Comparison of ENCODE assay signal across 13 mouse cellular contexts in the genomic region with DNA sequence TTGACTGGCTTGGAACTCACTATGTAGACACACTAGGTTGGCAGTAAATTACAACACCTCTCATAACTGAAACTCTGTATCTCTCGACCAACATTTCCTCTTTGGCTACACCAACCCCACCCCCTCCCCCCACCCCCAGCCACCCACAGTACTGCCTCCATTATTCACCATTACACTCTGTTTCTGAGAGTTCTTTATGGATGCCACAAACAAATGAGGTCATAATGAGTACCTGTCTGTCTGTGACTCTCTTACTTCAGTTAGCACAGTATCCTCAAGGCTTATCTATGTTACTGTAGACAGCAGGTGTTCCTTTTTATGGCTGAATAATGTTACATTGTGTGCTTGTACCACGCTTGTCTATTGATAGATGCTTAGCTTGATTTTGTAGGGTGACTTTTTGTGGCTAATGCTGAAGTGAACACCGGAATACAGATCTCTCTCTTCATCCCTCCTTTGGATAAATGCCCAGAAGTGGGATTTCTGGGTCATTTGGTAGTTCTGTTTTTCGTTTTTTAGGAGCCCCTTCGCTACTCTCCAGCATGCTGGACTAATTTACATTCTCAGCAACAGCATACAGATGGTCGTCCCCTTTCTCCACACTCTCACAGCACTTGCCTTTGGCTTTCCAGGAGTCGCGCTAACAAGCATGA.
DNase-seq lines count a peak whose midpoint lies in the region; ATAC-seq and TF ChIP-seq lines count a peak whose summit lies in the region.
"Had no signal": no experiment of that assay in that cellular context is flagged by ENCODE, and none has a peak within 500 bp of the region (broad histone marks: within the 10 kb centered on the region; RNA-seq: fewer than 3 reads in every experiment).

No protein-coding gene starts in this region.

- no peak overlapping the region for H3K4me3 ChIP-seq in limb, embryonic 12.5 days (replicated peaks)
- H3K4me3 ChIP-seq in limb, embryonic 10.5 days, result no peak overlapping the region
- H3K4me3 ChIP-seq in midbrain, postnatal 0 days (ENCODE audit: low read depth, low read length), result no peak overlapping the region
- H3K4me3 ChIP-seq in intestine, embryonic 15.5 days (replicated peaks), result no peak overlapping the region
- H3K4me3 ChIP-seq: myocyte had no signal

- peaks cover 4% of the 10 kb centered on the region; the same call in 1 of the 2 replicates for H3K4me1 ChIP-seq in limb, embryonic 12.5 days (replicated peaks)
- peaks cover 6% of the 10 kb centered on the region for H3K4me1 ChIP-seq in limb, embryonic 10.5 days
- H3K4me1 ChIP-seq in midbrain, postnatal 0 days (ENCODE audit: insufficient read depth, low read length), result no peaks in the 10 kb centered on the region
- no peaks in the 10 kb centered on the region for H3K4me1 ChIP-seq in intestine, embryonic 15.5 days (replicated peaks)

- no peak overlapping the region for H3K27ac ChIP-seq in limb, embryonic 12.5 days
- H3K27ac ChIP-seq in limb, embryonic 10.5 days, result no peak overlapping the region
- H3K27ac ChIP-seq in midbrain, postnatal 0 days (ENCODE audit: low read depth, low read length), result peak overlapping the region; percentile 60
- H3K27ac ChIP-seq in intestine, embryonic 15.5 days, result no peak overlapping the region

- no peak for DNase-seq in limb, embryonic 10.5 days (ENCODE audit: low spot score)
- DNase-seq in midbrain, postnatal 0 days (ENCODE audit: low spot score), result peak; percentile 90
- DNase-seq in spleen, postnatal 36 days (ENCODE audit: low spot score in 2 of 2), result no peak
- DNase-seq: gastrocnemius, postnatal 25 days; heart, postnatal 10 days; kidney, postnatal 14 days; right cerebral cortex, postnatal 25 days had no signal

- 0 out of 2 replicates have a peak, but pooled peaks have one; percentile 39 for ATAC-seq in limb, embryonic 12.5 days (ENCODE audit: insufficient number of reproducible peaks, insufficient read depth, low FRiP score, low TSS enrichment, low read depth)
- ATAC-seq in common myeloid progenitor, adult 5-6 weeks (replicated peaks; ENCODE audit: low read depth, poor library complexity, severe bottlenecking), result peak; percentile 96
- peak; percentile 85 to 87 for ATAC-seq in hematopoietic stem cell, adult 5-6 weeks (replicated peaks in 1 of 2; ENCODE audit: insufficient read depth in 1 of 2, low FRiP score in 2 of 2, low TSS enrichment in 1 of 2, low read depth in 1 of 2, poor library complexity in 2 of 2, severe bottlenecking in 2 of 2)
- peak; percentile 80 for ATAC-seq in midbrain, postnatal 0 days (ENCODE audit: low FRiP score)
- ATAC-seq in intestine, embryonic 15.5 days, result no peak
- ATAC-seq: lung, postnatal 0 days had no signal

- H3K4me2 ChIP-seq in limb, embryonic 12.5 days, result no peak overlapping the region
- H3K4me2 ChIP-seq in midbrain, postnatal 0 days (ENCODE audit: low read depth, low read length, poor library complexity, severe bottlenecking), result no peak overlapping the region
- no peak overlapping the region for H3K4me2 ChIP-seq in intestine, embryonic 15.5 days (replicated peaks)

- H3K9ac ChIP-seq in limb, embryonic 12.5 days (replicated peaks), result no peak overlapping the region
- no peak overlapping the region for H3K9ac ChIP-seq in midbrain, postnatal 0 days (replicated peaks; ENCODE audit: low read length, poor library complexity, severe bottlenecking)
- H3K9ac ChIP-seq in intestine, embryonic 15.5 days, result no peak overlapping the region

- no peak for TF ChIP-seq CTCF in midbrain, postnatal 0 days (IDR thresholded peaks at IDR 0.05)

- WGBS in limb, embryonic 12.5 days, result 51% methylated on average over 8 of the region's 8 CpGs
- 73% methylated on average over 8 of the region's 8 CpGs for WGBS in limb, embryonic 10.5 days
- 22% methylated on average over 8 of the region's 8 CpGs for WGBS in midbrain, postnatal 0 days
- 59% methylated on average over 8 of the region's 8 CpGs for WGBS in intestine, embryonic 15.5 days

- peaks cover 8% of the 10 kb centered on the region; the same call in 1 of the 2 replicates for H3K9me3 ChIP-seq in limb, embryonic 12.5 days
- no peaks in the 10 kb centered on the region for H3K9me3 ChIP-seq in limb, embryonic 10.5 days (replicated peaks)
- no peaks in the 10 kb centered on the region for H3K9me3 ChIP-seq in midbrain, postnatal 0 days (ENCODE audit: low read length)
- no peaks in the 10 kb centered on the region for H3K9me3 ChIP-seq in intestine, embryonic 15.5 days

- no peaks in the 10 kb centered on the region for H3K27me3 ChIP-seq in limb, embryonic 12.5 days
- H3K27me3 ChIP-seq in limb, embryonic 10.5 days (ENCODE audit: low read depth, poor library complexity, severe bottlenecking), result no peaks in the 10 kb centered on the region
- no peaks in the 10 kb centered on the region for H3K27me3 ChIP-seq in midbrain, postnatal 0 days (ENCODE audit: insufficient read depth, low read length)
- no peaks in the 10 kb centered on the region for H3K27me3 ChIP-seq in intestine, embryonic 15.5 days (replicated peaks)

- H3K36me3 ChIP-seq in limb, embryonic 12.5 days, result no peaks in the 10 kb centered on the region
- no peaks in the 10 kb centered on the region for H3K36me3 ChIP-seq in limb, embryonic 10.5 days
- H3K36me3 ChIP-seq in midbrain, postnatal 0 days (ENCODE audit: insufficient read depth, low read length), result no peaks in the 10 kb centered on the region
- H3K36me3 ChIP-seq in intestine, embryonic 15.5 days, result no peaks in the 10 kb centered on the region
